Mouse (Mus musculus) MEL (cell line): ENCODE results near the gene Gpm6b. TPM values are rescaled to one million over a fixed set of nuclear protein-coding genes. Genes with fewer than 3 reads are reported as not detected.

Source experiments
- DNase-seq: peaks from one replicate; pipeline ENCODE4 v3.0.0; 2011; ENCODE audit warnings: low read depth, low spot score
- H3K27ac ChIP-seq: 2 replicates; pipeline ENCODE4 v1.5.1; 2012; ENCODE audit warnings: low read depth, mild to moderate bottlenecking, control low read depth, low read length, moderate library complexity; ENCODE audit not compliant: control insufficient read depth
- H3K27me3 ChIP-seq, 2 experiments: fragments of 150-350 bp in 1 of 2; sonication (generic) in 1 of 2; 2 replicates each; pipeline ENCODE4 v1.6.1; 2012; ENCODE audit warnings: low read length in 2 of 2, mild to moderate bottlenecking in 2 of 2, improper control_type of control experiment in 1 of 2, moderate library complexity in 1 of 2; ENCODE audit not compliant: insufficient read depth in 2 of 2, control insufficient read depth in 1 of 2
- H3K36me3 ChIP-seq, 2 experiments: 2 replicates each; pipeline ENCODE4 v1.6.1; 2012 to 2014; ENCODE audit warnings: low read length in 2 of 2, improper control_type of control experiment in 1 of 2, inconsistent platforms in 1 of 2, mild to moderate bottlenecking in 1 of 2; ENCODE audit not compliant: insufficient read depth in 2 of 2, control insufficient read depth in 1 of 2
- H3K4me1 ChIP-seq, 2 experiments: fragments of 150-350 bp in 1 of 2; sonication (generic) in 1 of 2; 2 replicates each; pipeline ENCODE4 v1.6.1; 2012; ENCODE audit warnings: low read length in 2 of 2, improper control_type of control experiment in 1 of 2, mild to moderate bottlenecking in 1 of 2; ENCODE audit not compliant: insufficient read depth in 2 of 2, control insufficient read depth in 1 of 2
- H3K4me3 ChIP-seq, 2 experiments: fragments of 150-350 bp in 1 of 2; sonication (generic) in 1 of 2; 2 replicates each; pipeline ENCODE4 v1.5.1; 2012; ENCODE audit warnings: low read depth in 2 of 2, low read length in 2 of 2, mild to moderate bottlenecking in 2 of 2, moderate library complexity in 2 of 2, control low read depth in 1 of 2, improper control_type of control experiment in 1 of 2; ENCODE audit not compliant: control insufficient read depth in 1 of 2, insufficient read depth in 1 of 2
- H3K79me2 ChIP-seq: 2 replicates; pipeline ENCODE4 v1.6.1; 2012; ENCODE audit warnings: mild to moderate bottlenecking, low read length, moderate library complexity; ENCODE audit not compliant: control insufficient read depth, poor library complexity, insufficient read depth
- H3K9ac ChIP-seq: 2 replicates; pipeline ENCODE4 v1.6.1; 2012; ENCODE audit warnings: low read depth, mild to moderate bottlenecking, control low read depth, low read length, moderate library complexity; ENCODE audit not compliant: control insufficient read depth, poor library complexity, severe bottlenecking
- H3K9me3 ChIP-seq: fragments of 150-350 bp; sonication (generic); replicated peaks from 2 replicates; pipeline ENCODE4 v1.6.1; 2012; ENCODE audit warnings: mild to moderate bottlenecking, low read length, improper control_type of control experiment, moderate library complexity; ENCODE audit not compliant: insufficient read depth
- ETS1 ChIP-seq: IDR thresholded peaks from 2 replicates; pipeline ENCODE4 v1.6.1; 2012; ENCODE audit warnings: low read depth, mild to moderate bottlenecking, inconsistent platforms, low read length, improper control_type of control experiment, moderate library complexity
- GATA1 ChIP-seq: IDR thresholded peaks from 2 replicates; pipeline ENCODE4 v1.6.1; 2011; ENCODE audit warnings: low read depth, low read length, improper control_type of control experiment
- MEF2A ChIP-seq: IDR thresholded peaks from 2 replicates; pipeline ENCODE4 v1.6.1; 2014; ENCODE audit warnings: low read depth, mild to moderate bottlenecking, inconsistent platforms, low read length, improper control_type of control experiment; ENCODE audit not compliant: poor library complexity, insufficient replicate concordance, severe bottlenecking; ENCODE audit errors: extremely low read depth
- MYB ChIP-seq: IDR thresholded peaks from 2 replicates; pipeline ENCODE4 v1.6.1; 2011; ENCODE audit warnings: mild to moderate bottlenecking, low read depth, low read length, improper control_type of control experiment
- NELFE ChIP-seq: IDR thresholded peaks from 2 replicates; pipeline ENCODE4 v1.6.1; 2011; ENCODE audit warnings: low read depth, low read length, improper control_type of control experiment
- POLR2A ChIP-seq, 2 experiments: IDR thresholded peaks; 2 replicates each; pipeline ENCODE4 v1.6.1; 2011 to 2012; ENCODE audit warnings: low read length in 2 of 2, mild to moderate bottlenecking in 2 of 2, control low read depth in 1 of 2, improper control_type of control experiment in 1 of 2, low read depth in 1 of 2, moderate library complexity in 1 of 2; ENCODE audit not compliant: control insufficient read depth in 1 of 2, insufficient read depth in 1 of 2, poor library complexity in 1 of 2
- RAD21 ChIP-seq: IDR thresholded peaks from 2 replicates; pipeline ENCODE4 v1.6.1; 2011; ENCODE audit warnings: mild to moderate bottlenecking, low read depth, low read length, improper control_type of control experiment
- TAL1 ChIP-seq: IDR thresholded peaks from 2 replicates; pipeline ENCODE4 v1.6.1; 2012; ENCODE audit warnings: mild to moderate bottlenecking, inconsistent platforms, low read length, moderate library complexity, mixed read lengths
- ZNF384 ChIP-seq: IDR thresholded peaks from 2 replicates; pipeline ENCODE4 v1.6.1; 2012; ENCODE audit warnings: low read depth, mild to moderate bottlenecking, inconsistent platforms, low read length, improper control_type of control experiment
- polyA plus RNA-seq, 2 experiments: library from polyadenylated mRNA; stranded (reverse) in 1 of 2; unstranded in 1 of 2; fragments of >175 nt in 1 of 2; fragments of >200 nt in 1 of 2; gene quantifications; 2 replicates each; pipeline versions ENCODE4 v1.2.1 to v1.2.4; 2012; ENCODE audit warnings: low replicate concordance in 2 of 2, low read depth in 1 of 2; ENCODE audit not compliant: insufficient read length in 2 of 2, insufficient read depth in 1 of 2, missing spikeins in 1 of 2
- total RNA-seq: library from RNA; depleted of rRNA; stranded (reverse); fragments of 300-350 nt; gene quantifications from 2 replicates; pipeline ENCODE4 v1.2.3, GENCODE M21; 2012; rRNA removed

Gpm6b gene
- total and polyA plus RNA-seq, 3 experiments: 4.9 to 13.2 TPM; not detected in 1

DNA sequence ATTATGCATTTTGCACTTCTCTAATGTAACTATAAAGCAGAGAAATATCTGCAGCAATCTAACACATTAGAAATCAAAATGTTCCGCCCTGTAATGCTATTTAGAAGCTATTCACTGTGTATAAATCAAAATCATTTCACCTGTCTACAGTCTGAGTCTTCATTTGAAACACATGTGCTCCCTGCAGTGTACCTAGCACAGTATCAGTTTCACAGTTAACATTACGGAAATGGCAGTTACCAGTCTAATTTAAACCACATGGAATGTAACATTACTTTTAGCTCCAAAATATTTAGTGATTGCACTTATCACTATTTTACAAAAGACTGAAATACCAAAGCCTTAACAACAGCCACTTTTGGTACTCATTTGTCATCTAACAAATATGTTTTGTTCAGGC lies 196.1 kb downstream of the Gpm6b start:
- peaks cover under 1% of the 10 kb centered on the region; the same call in 1 of the 2 replicates for H3K79me2 ChIP-seq
- no peak overlapping the region for H3K9ac ChIP-seq

More for the DNA sequence above, 196.1 kb downstream of the Gpm6b start:
- Histone ChIP-seq H3K9me3 (no peaks in the 10 kb centered on the region), H3K27ac (no peak overlapping the region), H3K27me3 (no peaks in the 10 kb centered on the region), H3K4me3 (no peak overlapping the region), H3K36me3 (peaks cover 17 to 27% of the 10 kb centered on the region in 2 experiments)
- no peak for DNase-seq
- TF ChIP-seq ETS1 (no peak), GATA1 (no peak), ZNF384 (no peak), POLR2A (IDR thresholded peaks at IDR 0.05; ENCODE audit: control insufficient read depth in 1 of 2, insufficient read depth in 1 of 2, low read depth in 1 of 2, low read length in 2 of 2, poor library complexity in 1 of 2) (no peak), TAL1 (no peak), RAD21 (no peak), NELFE (no peak), MEF2A (no peak), MYB (no peak)
- TF ChIP-seq, all 39 proteins: peak for 0
- H3K4me1 ChIP-seq: peaks cover 5 to 8% of the 10 kb centered on the region in 2 experiments

Other genes with a start within 250 kb of the Gpm6b start
- gene Gemin8, start 68.5 kb upstream of the Gpm6b start, total RNA-seq: 13.2 and 15.1 TPM in 2 replicates
- 10 to 100 TPM in 1 of 2 experiments, not detected in 1; 35.8 TPM for gene Gemin8, start 68.5 kb upstream of the Gpm6b start, polyA plus RNA-seq
- gene Trappc2, start 201.7 kb downstream of the Gpm6b start, total RNA-seq: 15.6 and 17.8 TPM in 2 replicates
- 10 to 100 TPM in 1 of 2 experiments, not detected in 1; 12.5 TPM for gene Trappc2, start 201.7 kb downstream of the Gpm6b start, polyA plus RNA-seq
- 43.8 and 44.4 TPM in 2 replicates for gene Ofd1, start 201.8 kb downstream of the Gpm6b start, total RNA-seq
- gene Ofd1, start 201.8 kb downstream of the Gpm6b start, polyA plus RNA-seq: 10 to 100 TPM; 39.1 to 65.0 TPM
- gene Rab9, start 241.0 kb downstream of the Gpm6b start, total RNA-seq: 32.3 and 38.2 TPM in 2 replicates
- gene Rab9, start 241.0 kb downstream of the Gpm6b start, polyA plus RNA-seq: 100 to 1,000 TPM in 1 of 2 experiments, 10 to 100 TPM in 1; 50.0 to 136 TPM